17 mouse cellular contexts compared by ENCODE assay signal in the genomic region with DNA sequence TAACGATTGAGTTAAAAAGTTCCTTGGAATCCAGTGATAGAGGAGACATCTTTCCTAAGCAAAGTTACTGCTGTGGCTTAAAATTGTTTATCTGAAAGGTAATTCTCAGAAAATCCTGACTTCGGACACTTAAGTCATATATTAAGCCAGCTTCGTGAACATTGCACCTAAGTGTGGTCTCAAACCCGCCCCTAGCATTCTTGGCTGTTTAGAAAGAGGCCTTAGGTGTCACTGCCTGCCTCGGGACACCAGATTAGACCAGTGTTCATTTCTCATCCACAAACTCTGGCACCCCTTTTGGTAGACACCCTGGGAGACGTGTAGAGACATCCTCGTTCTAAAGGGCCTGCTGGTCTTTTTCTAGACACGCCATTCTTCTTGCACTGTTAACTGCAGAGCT. TPM values are rescaled to one million over a fixed set of nuclear protein-coding genes. Genes with fewer than 3 reads are reported as not detected.
DNase-seq lines count a peak whose midpoint lies in the region; ATAC-seq and TF ChIP-seq lines count a peak whose summit lies in the region.
"Had no signal": no experiment of that assay in that cellular context is flagged by ENCODE, and none has a peak within 500 bp of the region (broad histone marks: within the 10 kb centered on the region; RNA-seq: fewer than 3 reads in every experiment).

No protein-coding gene starts in this region.

- ATAC-seq in intestine, embryonic 16.5 days, result no peak
- ATAC-seq in intestine, embryonic 15.5 days, result no peak
- ATAC-seq in intestine, postnatal 0 days, result no peak
- no peak for ATAC-seq in kidney, embryonic 16.5 days (ENCODE audit: low FRiP score, low TSS enrichment)
- no peak for ATAC-seq in monocyte, adult 5-6 weeks (replicated peaks; ENCODE audit: insufficient number of reproducible peaks, low FRiP score, low TSS enrichment, poor library complexity, severe bottlenecking)
- ATAC-seq: forebrain, embryonic 14.5 days; hindbrain, embryonic 16.5 days; midbrain, embryonic 13.5 days; Patski had no signal

- H3K4me3 ChIP-seq in intestine, embryonic 16.5 days (ENCODE audit: low read length), result no peak overlapping the region
- H3K4me3 ChIP-seq in intestine, embryonic 15.5 days (replicated peaks), result no peak overlapping the region
- H3K4me3 ChIP-seq in intestine, postnatal 0 days (ENCODE audit: low read depth, low read length), result no peak overlapping the region
- H3K4me3 ChIP-seq in kidney, embryonic 16.5 days (ENCODE audit: low read length), result no peak overlapping the region

- no peak for TF ChIP-seq CTCF in intestine, postnatal 0 days (IDR thresholded peaks at IDR 0.05; ENCODE audit: low read depth)

- no peaks in the 10 kb centered on the region for H3K27me3 ChIP-seq in intestine, embryonic 16.5 days (replicated peaks; ENCODE audit: control insufficient read depth, insufficient read depth, low read length)
- no peaks in the 10 kb centered on the region for H3K27me3 ChIP-seq in intestine, embryonic 15.5 days (replicated peaks)
- no peaks in the 10 kb centered on the region for H3K27me3 ChIP-seq in intestine, postnatal 0 days (replicated peaks; ENCODE audit: control insufficient read depth, insufficient read depth, low read length)
- peaks cover 4% of the 10 kb centered on the region; the same call in 1 of the 2 replicates for H3K27me3 ChIP-seq in kidney, embryonic 16.5 days (ENCODE audit: insufficient read depth, low read length)
- H3K27me3 ChIP-seq: Patski had no signal

- WGBS in intestine, embryonic 16.5 days, result 53% methylated on average over 8 of the region's 8 CpGs
- WGBS in intestine, embryonic 15.5 days, result 61% methylated on average over 8 of the region's 8 CpGs
- 53% methylated on average over 8 of the region's 8 CpGs for WGBS in intestine, postnatal 0 days
- 69% methylated on average over 8 of the region's 8 CpGs for WGBS in kidney, embryonic 16.5 days

- no peaks in the 10 kb centered on the region for H3K9me3 ChIP-seq in intestine, embryonic 16.5 days (ENCODE audit: control insufficient read depth, low read length)
- H3K9me3 ChIP-seq in intestine, embryonic 15.5 days, result no peaks in the 10 kb centered on the region
- no peaks in the 10 kb centered on the region for H3K9me3 ChIP-seq in intestine, postnatal 0 days (ENCODE audit: control insufficient read depth)
- H3K9me3 ChIP-seq in kidney, embryonic 16.5 days (ENCODE audit: low read length), result no peaks in the 10 kb centered on the region
- H3K9me3 ChIP-seq: embryonic facial prominence, embryonic 12.5 days; heart, embryonic 13.5 days; limb, embryonic 15.5 days; liver, embryonic 13.5 days; midbrain, embryonic 13.5 days had no signal

- peak overlapping the region; percentile 37; the same call in 1 of the 2 replicates for H3K27ac ChIP-seq in intestine, embryonic 16.5 days (ENCODE audit: low read length)
- H3K27ac ChIP-seq in intestine, embryonic 15.5 days, result no peak overlapping the region
- H3K27ac ChIP-seq in intestine, postnatal 0 days (ENCODE audit: low read depth, low read length), result peak overlapping the region; percentile 24; the same call in 1 of the 2 replicates
- peak overlapping the region; percentile 71; the same call in 1 of the 2 replicates for H3K27ac ChIP-seq in kidney, embryonic 16.5 days (ENCODE audit: low read length)
- H3K27ac ChIP-seq: embryonic facial prominence, embryonic 12.5 days; heart, embryonic 13.5 days; limb, embryonic 15.5 days; liver, embryonic 13.5 days; midbrain, embryonic 13.5 days; stomach, postnatal 0 days had no signal

- H3K36me3 ChIP-seq in intestine, embryonic 16.5 days (ENCODE audit: control insufficient read depth, insufficient read depth, low read length), result no peaks in the 10 kb centered on the region
- H3K36me3 ChIP-seq in intestine, embryonic 15.5 days, result no peaks in the 10 kb centered on the region
- no peaks in the 10 kb centered on the region for H3K36me3 ChIP-seq in intestine, postnatal 0 days (ENCODE audit: control insufficient read depth, insufficient read depth)
- H3K36me3 ChIP-seq in kidney, embryonic 16.5 days (ENCODE audit: insufficient read depth, low read length), result no peaks in the 10 kb centered on the region
- H3K36me3 ChIP-seq: embryonic facial prominence, embryonic 12.5 days; heart, embryonic 13.5 days; limb, embryonic 15.5 days; liver, embryonic 13.5 days; midbrain, embryonic 13.5 days had no signal

- peaks cover 14% of the 10 kb centered on the region for H3K4me1 ChIP-seq in intestine, embryonic 16.5 days (ENCODE audit: control insufficient read depth, insufficient read depth, low read length)
- 0 out of 2 replicates have a peak, but pooled peaks cover 10% of the 10 kb centered on the region for H3K4me1 ChIP-seq in intestine, embryonic 15.5 days (replicated peaks)
- H3K4me1 ChIP-seq in intestine, postnatal 0 days (replicated peaks; ENCODE audit: control insufficient read depth, insufficient read depth, low read length), result no peaks in the 10 kb centered on the region
- peaks cover 26% of the 10 kb centered on the region for H3K4me1 ChIP-seq in kidney, embryonic 16.5 days (ENCODE audit: insufficient read depth, low read length)

- DNase-seq in kidney, postnatal 36 days, result peak; percentile 60 to 73
- no peak for DNase-seq in spleen, postnatal 4 days (ENCODE audit: low spot score in 2 of 2)
- DNase-seq: liver, embryonic 13.5 days had no signal

- H3K9ac ChIP-seq in intestine, embryonic 16.5 days (ENCODE audit: low read depth, low read length), result peak overlapping the region; percentile 17; the same call in 1 of the 2 replicates
- H3K9ac ChIP-seq in intestine, embryonic 15.5 days, result no peak overlapping the region
- no peak overlapping the region for H3K9ac ChIP-seq in intestine, postnatal 0 days (ENCODE audit: low read depth, low read length)
- no peak overlapping the region; the same call in 1 of the 2 replicates for H3K9ac ChIP-seq in kidney, embryonic 16.5 days (replicated peaks; ENCODE audit: low read length)
- H3K9ac ChIP-seq: embryonic facial prominence, embryonic 12.5 days; limb, embryonic 15.5 days; liver, embryonic 13.5 days; midbrain, embryonic 13.5 days had no signal

- peak overlapping the region; percentile 14; the same call in 1 of the 2 replicates for H3K4me2 ChIP-seq in intestine, embryonic 16.5 days (ENCODE audit: low read depth, low read length)
- H3K4me2 ChIP-seq in intestine, embryonic 15.5 days (replicated peaks), result no peak overlapping the region
- peak overlapping the region; percentile 82; the same call in 1 of the 2 replicates for H3K4me2 ChIP-seq in intestine, postnatal 0 days (replicated peaks; ENCODE audit: low read depth)
- peak overlapping the region; percentile 73; the same call in 1 of the 2 replicates for H3K4me2 ChIP-seq in kidney, embryonic 16.5 days (replicated peaks; ENCODE audit: low read depth, low read length)

RNA-seq across cellular contexts. Expression of gene Maf, which starts 2.3 kb away (rescaled TPM):
- 10.9 and 12.3 TPM in 2 replicates for polyA plus RNA-seq in intestine, embryonic 16.5 days (2015; fragmentation: Nextera tagmentation; extraction: Ambion mirVana)
- polyA plus RNA-seq in intestine, embryonic 15.5 days (2015; fragmentation: Nextera tagmentation; extraction: Ambion mirVana), result 10.1 and 11.5 TPM in 2 replicates
- polyA plus RNA-seq in intestine, postnatal 0 days (2015; fragmentation: Nextera tagmentation; extraction: Ambion mirVana), result 23.9 and 31.6 TPM in 2 replicates
- polyA plus RNA-seq in kidney, embryonic 16.5 days (2015; fragmentation: Nextera tagmentation; extraction: Ambion mirVana), result 7.9 and 9.0 TPM in 2 replicates
- total RNA-seq in monocyte, adult 5-6 weeks (2017), result 4.6 to 9.1 TPM (median 5.0 TPM) in 3 replicates
- total RNA-seq: MEL had no signal

Comparison
In these comparisons a context has a peak if more than half of its experiments do, and no peak if none do; other contexts are left out.
1. DNase-seq: peak in kidney, postnatal 36 days (2 of 2); none in spleen, postnatal 4 days (0 of 2).